Mouse (Mus musculus) heart, embryonic 12.5 days (tissue): Measurements from ENCODE around the gene Clec2l. TPM values are rescaled to one million over a fixed set of nuclear protein-coding genes. Genes with fewer than 3 reads are reported as not detected.

Experiments
- ATAC-seq: fragments of 200-750 bp; cut with Nextera tagmentation; 2 replicates; pipeline ENCODE4 v1.8.0; 2017; ENCODE audit warnings: moderate TSS enrichment, moderate library complexity; ENCODE audit not compliant: insufficient number of reproducible peaks, low FRiP score
- H3K27ac ChIP-seq: fragments of 300-500 bp; sonication (generic); 2 replicates; pipeline ENCODE4 v1.5.1; 2016; ENCODE audit warnings: mild to moderate bottlenecking, moderate library complexity; ENCODE audit not compliant: poor library complexity, severe bottlenecking
- H3K27me3 ChIP-seq: fragments of 300-500 bp; sonication (generic); replicated peaks from 2 replicates; pipeline ENCODE4 v1.6.1; 2016; ENCODE audit warnings: mild to moderate bottlenecking, moderate library complexity
- H3K36me3 ChIP-seq: fragments of 300-500 bp; sonication (generic); 2 replicates; pipeline ENCODE4 v1.6.1; 2016; ENCODE audit warnings: mild to moderate bottlenecking, moderate library complexity
- H3K4me1 ChIP-seq: fragments of 300-500 bp; sonication (generic); replicated peaks from 2 replicates; pipeline ENCODE4 v1.6.1; 2016; ENCODE audit warnings: mild to moderate bottlenecking
- H3K4me2 ChIP-seq: fragments of 300-500 bp; sonication (generic); 2 replicates; pipeline ENCODE4 v1.6.1; 2016; ENCODE audit warnings: mild to moderate bottlenecking, moderate library complexity
- H3K4me3 ChIP-seq: fragments of 300-500 bp; sonication (generic); 2 replicates; pipeline ENCODE4 v1.5.1; 2016; ENCODE audit warnings: mild to moderate bottlenecking
- H3K9ac ChIP-seq: fragments of 300-500 bp; sonication (generic); 2 replicates; pipeline ENCODE4 v1.6.1; 2016; ENCODE audit warnings: mild to moderate bottlenecking, moderate library complexity
- H3K9me3 ChIP-seq: fragments of 300-500 bp; sonication (generic); replicated peaks from 2 replicates; pipeline ENCODE4 v1.6.1; 2016; ENCODE audit warnings: mild to moderate bottlenecking, moderate library complexity
- WGBS: fragments of 180-500 bp; shearing (Covaris S2); methylation state at CpG from one replicate; pipeline ENCODE4 v1.1.7; 2016; 5-methylcytosine and 5-hydroxymethylcytosine counted together
- polyA plus RNA-seq: library from polyadenylated mRNA; unstranded; fragments of >200 nt; fragmentation: Nextera tagmentation; extraction: Ambion mirVana; gene quantifications from 2 replicates; pipeline ENCODE4 v1.2.1, GENCODE M21; 2016

Clec2l gene
- polyA plus RNA-seq, 1 experiment from 2014 or later: 1.3 TPM

DNA sequence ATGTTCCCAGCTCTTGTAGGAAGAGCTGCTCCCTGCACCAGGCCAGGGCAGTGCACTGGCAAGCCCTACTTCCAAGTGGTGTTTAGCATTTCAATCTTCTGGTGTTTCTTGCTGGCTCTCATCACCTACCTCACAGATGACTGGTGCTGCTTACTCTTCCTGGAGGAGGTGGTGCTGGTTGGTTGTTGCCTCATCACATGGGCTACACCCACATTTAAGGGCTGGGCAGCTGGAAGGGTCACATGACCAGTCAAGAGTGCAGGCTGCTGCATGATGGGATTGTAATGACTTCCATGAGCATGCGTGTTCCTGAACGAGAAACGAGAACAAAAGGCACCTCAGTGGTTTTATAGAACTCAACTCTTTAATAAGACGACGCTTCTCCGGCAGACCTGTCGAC is 55.8 kb downstream of the Clec2l start:
- H3K9ac ChIP-seq: no peak overlapping the region
- H3K36me3 ChIP-seq: peaks cover 71% of the 10 kb centered on the region
- H3K4me2 ChIP-seq: no peak overlapping the region
- H3K9me3 ChIP-seq: no peaks in the 10 kb centered on the region
- peaks cover 16% of the 10 kb centered on the region for H3K4me1 ChIP-seq
- WGBS: 91% methylated on average over 7 of the region's 7 CpGs
- H3K27me3 ChIP-seq: no peaks in the 10 kb centered on the region
- no peak for ATAC-seq
- H3K4me3 ChIP-seq: no peak overlapping the region
- no peak overlapping the region for H3K27ac ChIP-seq

DNA sequence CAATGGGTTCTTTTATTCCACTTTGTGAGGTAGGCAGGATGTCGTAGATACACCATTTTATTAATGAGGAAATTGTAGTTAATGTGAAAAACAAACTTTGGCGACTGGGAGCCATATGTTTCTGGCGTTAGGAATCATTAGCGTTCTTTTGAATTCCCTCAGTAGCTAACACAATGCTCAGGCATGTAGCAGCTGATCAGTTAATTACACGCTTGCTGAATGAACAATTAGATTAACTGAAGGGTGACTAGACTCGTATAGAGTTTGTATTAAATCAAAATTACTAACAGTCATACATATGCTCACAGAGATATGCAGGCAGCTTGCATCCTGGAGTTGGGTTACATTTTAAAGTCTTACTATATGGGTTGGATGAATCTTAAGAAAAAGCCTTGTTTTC is 56.4 kb downstream of the Clec2l start:
- ATAC-seq: no peak
- Histone ChIP-seq H3K4me1 (peaks cover 10% of the 10 kb centered on the region), H3K27me3 (no peaks in the 10 kb centered on the region), H3K36me3 (peaks cover 66% of the 10 kb centered on the region), H3K27ac (no peak overlapping the region), H3K9ac (no peak overlapping the region), H3K4me2 (no peak overlapping the region), H3K9me3 (no peaks in the 10 kb centered on the region), H3K4me3 (no peak overlapping the region)
- WGBS: 95% methylated on average over 6 of the region's 6 CpGs

DNA sequence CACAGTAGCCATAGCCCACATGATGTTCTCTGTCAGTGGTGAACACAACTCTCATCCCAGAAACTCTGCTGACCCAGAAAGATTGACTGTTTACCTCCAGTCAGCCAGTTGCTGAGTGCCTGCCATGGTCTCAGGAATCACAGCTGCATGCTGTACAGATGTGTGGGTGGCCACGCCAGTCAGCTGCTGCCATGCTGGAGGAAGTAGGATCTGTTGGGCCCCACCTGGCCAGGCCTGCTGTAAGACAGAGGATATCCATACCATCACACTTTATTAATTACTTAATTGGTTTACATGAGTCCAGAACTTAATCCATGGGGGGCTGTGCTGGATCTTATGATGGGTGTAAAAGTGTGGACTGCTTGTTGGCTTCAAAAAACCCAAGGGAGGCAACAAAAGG is 58.5 kb downstream of the Clec2l start:
- no peak overlapping the region for H3K4me2 ChIP-seq
- H3K27me3 ChIP-seq: no peaks in the 10 kb centered on the region
- peaks cover 52% of the 10 kb centered on the region for H3K36me3 ChIP-seq
- no peak overlapping the region for H3K27ac ChIP-seq
- H3K4me1 ChIP-seq: no peaks in the 10 kb centered on the region
- H3K9ac ChIP-seq: no peak overlapping the region
- WGBS: 94% methylated on average over 1 of the region's 1 CpGs
- H3K9me3 ChIP-seq: no peaks in the 10 kb centered on the region
- no peak for ATAC-seq
- no peak overlapping the region for H3K4me3 ChIP-seq

DNA sequence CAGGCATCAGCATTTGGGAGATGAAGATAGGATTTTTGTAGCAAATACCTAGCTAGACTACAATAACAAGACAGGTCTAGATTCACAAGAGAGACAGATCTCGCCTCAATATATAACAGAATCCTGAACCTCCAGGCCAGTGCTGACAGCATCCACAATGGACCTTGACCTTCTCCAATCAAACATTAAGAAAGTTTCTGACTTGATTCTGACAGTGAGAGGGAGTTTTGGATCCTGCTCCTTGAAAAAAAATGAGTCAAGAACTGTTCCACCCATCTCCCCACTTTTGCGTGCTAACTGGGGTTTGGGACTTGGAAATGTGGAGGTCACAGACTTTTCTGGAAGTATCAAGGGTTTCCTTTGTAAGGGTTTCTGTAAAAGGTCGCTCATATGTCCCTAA is 62.6 kb downstream of the Clec2l start:
- Histone ChIP-seq H3K27me3 (no peaks in the 10 kb centered on the region), H3K4me1 (peaks cover 4% of the 10 kb centered on the region; the same call in 1 of the 2 replicates), H3K4me3 (no peak overlapping the region), H3K27ac (no peak overlapping the region), H3K36me3 (peaks cover 37% of the 10 kb centered on the region), H3K4me2 (no peak overlapping the region), H3K9me3 (no peaks in the 10 kb centered on the region), H3K9ac (no peak overlapping the region)
- 92% methylated on average over 3 of the region's 3 CpGs for WGBS
- ATAC-seq: no peak

Other genes with a start within 250 kb of the Clec2l start
- gene Ubn2, start 229.1 kb upstream of the Clec2l start, polyA plus RNA-seq: 11.7 and 14.7 TPM in 2 replicates
- 202 and 217 TPM in 2 replicates for gene Fmc1, start 129.6 kb upstream of the Clec2l start, polyA plus RNA-seq
- gene Luc7l2, start 111.7 kb upstream of the Clec2l start, polyA plus RNA-seq: 34.4 and 37.4 TPM in 2 replicates
- 0.14 and 0.27 TPM in 2 replicates for gene Klrg2, start 25.8 kb upstream of the Clec2l start, polyA plus RNA-seq
- 3.4 and 4.0 TPM in 2 replicates for gene Tbxas1, start 212.3 kb downstream of the Clec2l start, polyA plus RNA-seq
- gene Hipk2, start 213.1 kb downstream of the Clec2l start, polyA plus RNA-seq: 12.5 and 15.2 TPM in 2 replicates